Mouse (Mus musculus) thymus, adult 2 months (tissue): ENCODE measurements around the gene Eml2.

ENCODE experiments used
- CTCF ChIP-seq: fragments of 200-500 bp; IDR thresholded peaks from 2 replicates; pipeline ENCODE4 v1.5.1; 2012; ENCODE audit warnings: mild to moderate bottlenecking, control low read depth, low read length, moderate library complexity, borderline replicate concordance; ENCODE audit not compliant: control insufficient read depth, poor library complexity, insufficient read depth; ENCODE audit errors: extremely low read depth
- POLR2A ChIP-seq: fragments of 200-500 bp; IDR thresholded peaks from 2 replicates; pipeline ENCODE4 v1.6.1; 2012; ENCODE audit warnings: mild to moderate bottlenecking, low read length, control low read depth, moderate library complexity; ENCODE audit not compliant: control insufficient read depth, poor library complexity, insufficient read depth; ENCODE audit errors: extremely low read depth

DNA sequence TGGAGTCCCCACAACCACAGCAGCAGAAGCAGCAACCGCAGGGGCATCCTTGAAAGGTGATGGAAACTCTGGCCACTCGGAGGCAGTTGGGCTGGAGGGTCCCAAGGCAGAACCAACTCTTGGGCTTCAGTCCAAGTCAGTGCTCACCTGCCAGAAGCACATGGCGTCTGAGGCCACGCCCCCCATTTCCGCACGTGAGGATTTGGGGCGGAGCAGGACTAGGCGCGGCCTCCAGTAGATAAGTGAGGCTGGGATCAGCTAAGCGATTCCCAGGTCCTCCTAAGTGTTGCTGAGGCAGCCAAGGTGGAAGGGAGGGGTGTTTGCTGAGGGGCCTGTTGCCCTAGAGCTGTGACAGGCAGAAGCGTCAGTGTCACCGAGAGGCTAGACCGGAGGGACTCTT is 11.2 kb upstream of the Eml2 start:
- TF ChIP-seq CTCF (no peak), POLR2A (no peak)
